Mouse (Mus musculus): ENCODE results near the gene Tppp2.

DNA sequence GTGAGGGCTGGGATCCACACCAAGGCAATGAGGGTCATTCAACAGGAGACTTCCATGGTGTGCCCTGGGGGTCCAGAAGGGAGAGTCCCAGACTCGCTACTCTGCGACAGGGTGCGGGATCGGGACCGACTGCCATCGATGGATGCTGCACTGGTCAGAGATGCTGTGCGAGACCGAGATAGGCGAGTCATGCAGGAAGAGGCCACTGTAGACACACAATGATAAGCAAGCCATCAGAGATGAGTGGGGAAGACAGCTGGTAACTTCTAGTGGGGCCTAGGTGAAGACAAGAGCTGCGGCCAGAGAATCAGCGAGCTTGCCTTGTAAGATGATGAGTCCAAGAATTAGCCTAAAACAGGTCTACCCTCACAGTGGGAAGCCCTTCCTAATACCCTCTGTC is 12.1 kb upstream of the Tppp2 start:
- TF ChIP-seq CTCF (IDR thresholded peaks at IDR 0.05): no peak
- no peak for TF ChIP-seq EP300 (IDR thresholded peaks at IDR 0.05)
